Mouse (Mus musculus): ENCODE results near the gene Olfr1100. TPM values are rescaled to one million over a fixed set of nuclear protein-coding genes. Genes with fewer than 3 reads are reported as not detected.

Olfr1100 gene
- not detected for total RNA-seq (2022)

DNA sequence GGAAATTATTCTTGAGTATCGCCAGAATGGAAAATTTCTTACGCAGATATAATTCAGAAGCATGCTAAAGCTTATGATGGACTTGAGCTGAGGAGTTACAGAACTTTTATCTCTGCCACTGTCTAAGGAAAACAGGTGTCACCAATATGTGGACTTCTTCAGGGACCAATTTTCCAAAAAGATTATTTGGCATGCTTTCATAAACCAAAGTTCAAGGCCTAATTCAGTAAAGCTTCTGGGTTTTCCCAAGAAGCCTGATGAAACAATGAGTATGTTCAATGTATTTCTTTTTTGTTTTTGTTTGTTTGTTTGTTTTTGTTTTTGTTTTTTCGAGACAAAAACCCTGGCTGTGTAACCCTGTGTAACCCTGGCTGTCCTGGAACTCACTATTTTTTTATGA, at the start of gene Olfr1100:
Olfr1100 (minus strand) TSS at position 101 of the 400 bp plus-strand sequence.
- no peak for DNase-seq

DNA sequence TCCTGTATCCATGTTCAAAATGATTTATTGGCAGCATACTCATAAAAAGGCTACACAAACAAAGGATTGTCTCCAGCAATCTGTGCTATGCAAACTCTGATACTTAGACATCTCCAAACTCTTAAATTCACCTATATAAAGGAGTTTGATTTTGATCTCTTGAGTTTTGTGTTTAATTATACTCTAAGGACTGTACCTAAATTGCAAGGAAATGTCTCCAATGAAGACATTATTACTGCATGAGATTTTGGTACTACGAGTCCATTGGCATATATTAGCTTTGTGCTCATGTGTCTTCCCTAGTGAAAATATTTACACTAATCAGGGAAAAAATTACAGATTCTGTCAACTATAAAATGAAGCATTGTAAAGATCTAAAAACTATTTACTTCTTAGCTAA, 47.2 kb upstream of the Olfr1100 start, which contains the start of gene Olfr1104:
Olfr1104 (minus strand) TSS at position 101 of the 400 bp plus-strand sequence.
- DNase-seq, result no peak

DNA sequence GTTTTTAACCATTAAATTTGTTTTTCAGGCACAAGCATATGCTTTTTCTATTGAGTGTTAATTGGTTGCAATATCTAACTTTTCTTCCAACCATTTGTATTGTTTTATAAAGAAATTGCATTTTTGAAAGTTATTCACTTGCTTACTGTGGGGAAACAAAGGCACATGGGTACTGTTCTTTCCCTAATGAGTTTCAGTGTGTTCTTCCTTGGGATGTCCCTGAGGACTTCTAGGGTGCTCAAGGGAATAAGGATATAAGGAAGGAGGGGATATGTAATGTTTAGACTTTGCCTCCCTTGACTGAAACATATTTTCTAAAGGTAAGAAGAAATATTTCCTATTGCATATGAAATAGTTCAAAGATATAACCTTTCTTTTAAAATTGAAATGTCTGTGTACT, 18.3 kb upstream of the Olfr1100 start, which contains the start of gene Olfr1102:
Olfr1102 (plus strand) TSS at position 301 of the 400 bp plus-strand sequence.
- DNase-seq, result no peak

DNA sequence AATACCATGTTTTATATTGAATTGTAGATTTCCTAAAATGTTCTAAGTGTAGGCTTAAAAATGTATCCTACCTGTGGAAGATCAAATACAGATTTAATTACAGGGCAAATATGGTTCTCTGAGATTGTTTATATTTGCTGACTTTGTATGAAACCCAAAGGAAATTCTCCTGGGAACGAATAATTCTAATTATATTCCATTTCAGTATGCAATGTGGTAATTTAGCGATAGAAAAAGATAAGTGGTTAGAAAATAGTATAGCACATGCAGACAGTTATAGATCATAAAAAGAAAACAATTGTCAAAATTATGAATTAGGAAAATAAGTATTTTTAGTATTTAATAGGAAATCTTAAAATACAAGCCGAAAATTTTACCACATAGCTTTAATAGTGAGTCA, 11.4 kb upstream of the Olfr1100 start, which contains the start of gene Olfr1101:
Olfr1101 (minus strand) TSS at position 101 of the 400 bp plus-strand sequence.
- no peak for DNase-seq

DNA sequence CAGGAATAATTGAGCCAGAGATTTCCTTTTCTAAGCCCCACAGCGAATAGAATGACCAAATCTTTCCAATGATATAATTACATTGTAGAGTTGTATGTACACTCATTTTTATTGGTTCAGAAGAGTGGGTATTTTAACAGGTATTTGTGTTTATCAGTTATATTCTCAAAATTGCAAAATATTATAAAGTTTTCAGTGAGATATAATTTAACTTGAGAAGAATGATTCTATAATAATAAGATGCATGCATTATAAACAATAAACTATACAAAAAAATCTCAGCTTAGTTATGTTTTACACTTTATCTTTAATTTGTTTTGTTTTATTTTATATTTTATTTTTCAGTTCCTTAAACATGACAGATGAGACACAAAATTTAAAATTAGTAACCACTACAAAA, 19.2 kb downstream of the Olfr1100 start, which contains the start of gene Olfr1099:
Olfr1099 (minus strand) TSS at position 101 of the 400 bp plus-strand sequence.
- no peak for DNase-seq

DNA sequence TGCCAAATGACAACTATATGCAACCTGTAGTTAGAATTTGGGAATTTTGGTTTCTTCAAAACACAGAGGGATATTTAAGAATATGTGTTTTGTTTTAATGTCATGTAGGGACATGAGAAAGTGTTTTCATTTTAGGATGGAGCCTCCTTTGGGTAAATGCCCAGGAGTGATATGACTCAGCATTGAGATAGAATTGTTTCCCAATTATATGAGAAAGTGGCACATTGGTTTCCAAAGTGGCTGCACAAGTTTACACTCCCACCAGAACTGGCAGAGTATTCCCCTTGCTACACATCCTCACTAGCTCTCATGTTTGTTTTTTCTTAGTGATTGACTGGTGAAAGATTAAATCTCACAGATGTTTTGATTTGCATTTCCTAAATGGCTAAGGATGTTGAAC, 53.2 kb downstream of the Olfr1100 start:
- DNase-seq, result no peak

Other genes with a start within 250 kb of the Olfr1100 start
- not detected for gene Olfr1089, start 246.3 kb downstream of the Olfr1100 start, total RNA-seq (2022)
- not detected for gene Olfr1090, start 221.0 kb downstream of the Olfr1100 start, total RNA-seq (2022)
- gene Olfr1093, start 197.5 kb downstream of the Olfr1100 start, total RNA-seq (2022), result not detected
- not detected for gene Olfr141, start 169.9 kb downstream of the Olfr1100 start, total RNA-seq (2022)
- gene Olfr1094, start 155.3 kb downstream of the Olfr1100 start, total RNA-seq (2022), result not detected
- not detected for gene Olfr1095, start 128.3 kb downstream of the Olfr1100 start, total RNA-seq (2022)
- not detected for gene Gm13723, start 105.2 kb downstream of the Olfr1100 start, total RNA-seq (2022)
- not detected for gene Olfr1097, start 87.7 kb downstream of the Olfr1100 start, total RNA-seq (2022)
- gene Olfr1098, start 55.4 kb downstream of the Olfr1100 start, total RNA-seq (2022), result not detected
- not detected for gene Olfr1099, start 19.3 kb downstream of the Olfr1100 start, total RNA-seq (2022)
- gene Olfr1101, start 11.3 kb upstream of the Olfr1100 start, total RNA-seq (2022), result not detected
- gene Olfr1102, start 18.4 kb upstream of the Olfr1100 start, total RNA-seq (2022), result not detected
- gene Olfr1104, start 47.1 kb upstream of the Olfr1100 start, total RNA-seq (2022), result not detected
- gene Olfr1105, start 56.6 kb upstream of the Olfr1100 start, total RNA-seq (2022), result not detected
- gene Olfr1106, start 72.3 kb upstream of the Olfr1100 start, total RNA-seq (2022), result not detected
- not detected for gene Olfr1107, start 95.9 kb upstream of the Olfr1100 start, total RNA-seq (2022)
- not detected for gene Olfr1109, start 116.1 kb upstream of the Olfr1100 start, total RNA-seq (2022)
- not detected for gene Olfr259, start 134.6 kb upstream of the Olfr1100 start, total RNA-seq (2022)
- gene Olfr1110, start 160.3 kb upstream of the Olfr1100 start, total RNA-seq (2022), result not detected
- gene Olfr1111, start 172.7 kb upstream of the Olfr1100 start, total RNA-seq (2022), result not detected
- not detected for gene Olfr1112, start 207.8 kb upstream of the Olfr1100 start, total RNA-seq (2022)
- not detected for gene Olfr1113, start 229.0 kb upstream of the Olfr1100 start, total RNA-seq (2022)

Measured in adrenal gland, adult 8-10 months (tissue).